Mouse (Mus musculus): ENCODE measurements at regions not wholly inside any gene's neighbourhood (a gene's known extent, or its start where the extent isn't known, plus 50 kb on each side); places are given as distances from the start of the nearest gene placed in this dataset.

GRCm38 (mm10) chr14:105608804-105609203 is 287.8 kb downstream of the Spry2 start:
- H3K4me1 ChIP-seq (ENCODE audit: control insufficient read depth, insufficient read depth, low read length) = no peaks in the 10 kb centered on the region
- no peak overlapping the region for H3K4me2 ChIP-seq (replicated peaks; ENCODE audit: low read depth, low read length)
- H3K36me3 ChIP-seq (ENCODE audit: control insufficient read depth, insufficient read depth, low read length) = no peaks in the 10 kb centered on the region
- WGBS = 83% methylated on average over 4 of the region's 4 CpGs
- no peak for ATAC-seq (ENCODE audit: insufficient number of reproducible peaks, insufficient read depth, low FRiP score, low read depth)
- no peaks in the 10 kb centered on the region for H3K27me3 ChIP-seq (ENCODE audit: control insufficient read depth, insufficient read depth, low read length)
- H3K9me3 ChIP-seq (ENCODE audit: control insufficient read depth, low read depth, low read length) = no peaks in the 10 kb centered on the region
- no peak overlapping the region for H3K4me3 ChIP-seq (ENCODE audit: low read depth, low read length)
- no peak overlapping the region for H3K27ac ChIP-seq (ENCODE audit: low read length)
- H3K9ac ChIP-seq (replicated peaks; ENCODE audit: low read depth, low read length) = no peak overlapping the region

GRCm38 (mm10) chr14:105606551-105606950 is 290.1 kb downstream of the Spry2 start:
- 76% methylated on average over 3 of the region's 3 CpGs for WGBS
- H3K4me2 ChIP-seq (replicated peaks; ENCODE audit: low read depth, low read length) = no peak overlapping the region
- H3K9me3 ChIP-seq (ENCODE audit: control insufficient read depth, low read depth, low read length) = no peaks in the 10 kb centered on the region
- no peaks in the 10 kb centered on the region for H3K27me3 ChIP-seq (ENCODE audit: control insufficient read depth, insufficient read depth, low read length)
- H3K9ac ChIP-seq (replicated peaks; ENCODE audit: low read depth, low read length) = no peak overlapping the region
- H3K4me1 ChIP-seq (ENCODE audit: control insufficient read depth, insufficient read depth, low read length) = no peaks in the 10 kb centered on the region
- no peak for ATAC-seq (ENCODE audit: insufficient number of reproducible peaks, insufficient read depth, low FRiP score, low read depth)
- H3K27ac ChIP-seq (ENCODE audit: low read length) = no peak overlapping the region
- H3K4me3 ChIP-seq (ENCODE audit: low read depth, low read length) = no peak overlapping the region
- no peaks in the 10 kb centered on the region for H3K36me3 ChIP-seq (ENCODE audit: control insufficient read depth, insufficient read depth, low read length)

- Histone ChIP-seq H3K9ac (replicated peaks; ENCODE audit: low read depth, low read length) (no peak overlapping the region), H3K36me3 (ENCODE audit: control insufficient read depth, insufficient read depth, low read length) (no peaks in the 10 kb centered on the region), H3K4me2 (replicated peaks; ENCODE audit: low read depth, low read length) (no peak overlapping the region), H3K27ac (ENCODE audit: low read length) (no peak overlapping the region), H3K4me3 (ENCODE audit: low read depth, low read length) (no peak overlapping the region), H3K4me1 (ENCODE audit: control insufficient read depth, insufficient read depth, low read length) (no peaks in the 10 kb centered on the region), H3K27me3 (ENCODE audit: control insufficient read depth, insufficient read depth, low read length) (no peaks in the 10 kb centered on the region), H3K9me3 (ENCODE audit: control insufficient read depth, low read depth, low read length) (no peaks in the 10 kb centered on the region; the same call in 1 of the 2 replicates)
- WGBS = 86% methylated on average over 6 of the region's 6 CpGs
- ATAC-seq (ENCODE audit: insufficient number of reproducible peaks, insufficient read depth, low FRiP score, low read depth) = no peak
Observed at GRCm38 (mm10) chr14:105604451-105604850, 292.2 kb downstream of the Spry2 start.

GRCm38 (mm10) chr14:105603047-105603461 is 293.6 kb downstream of the Spry2 start:
- H3K4me1 ChIP-seq (ENCODE audit: control insufficient read depth, insufficient read depth, low read length) = no peaks in the 10 kb centered on the region
- H3K36me3 ChIP-seq (ENCODE audit: control insufficient read depth, insufficient read depth, low read length) = no peaks in the 10 kb centered on the region
- H3K9me3 ChIP-seq (ENCODE audit: control insufficient read depth, low read depth, low read length) = no peaks in the 10 kb centered on the region; the same call in 1 of the 2 replicates
- 51% methylated on average over 6 of the region's 6 CpGs for WGBS
- H3K4me2 ChIP-seq (replicated peaks; ENCODE audit: low read depth, low read length) = no peak overlapping the region
- H3K27me3 ChIP-seq (ENCODE audit: control insufficient read depth, insufficient read depth, low read length) = no peaks in the 10 kb centered on the region
- H3K9ac ChIP-seq (replicated peaks; ENCODE audit: low read depth, low read length) = no peak overlapping the region
- H3K27ac ChIP-seq (ENCODE audit: low read length) = no peak overlapping the region
- ATAC-seq (ENCODE audit: insufficient number of reproducible peaks, insufficient read depth, low FRiP score, low read depth) = no peak
- H3K4me3 ChIP-seq (ENCODE audit: low read depth, low read length) = no peak overlapping the region

- Histone ChIP-seq H3K4me1 (ENCODE audit: control insufficient read depth, insufficient read depth, low read length) (no peaks in the 10 kb centered on the region), H3K9me3 (ENCODE audit: control insufficient read depth, low read depth, low read length) (no peaks in the 10 kb centered on the region; the same call in 1 of the 2 replicates), H3K9ac (replicated peaks; ENCODE audit: low read depth, low read length) (no peak overlapping the region), H3K36me3 (ENCODE audit: control insufficient read depth, insufficient read depth, low read length) (no peaks in the 10 kb centered on the region), H3K4me3 (ENCODE audit: low read depth, low read length) (no peak overlapping the region), H3K27me3 (ENCODE audit: control insufficient read depth, insufficient read depth, low read length) (no peaks in the 10 kb centered on the region), H3K4me2 (replicated peaks; ENCODE audit: low read depth, low read length) (no peak overlapping the region), H3K27ac (ENCODE audit: low read length) (no peak overlapping the region)
- ATAC-seq (ENCODE audit: insufficient number of reproducible peaks, insufficient read depth, low FRiP score, low read depth) = no peak
- WGBS = 92% methylated on average over 24 of the region's 24 CpGs
Observed at GRCm38 (mm10) chr14:105599550-105600453, 296.8 kb downstream of the Spry2 start.

DNA sequence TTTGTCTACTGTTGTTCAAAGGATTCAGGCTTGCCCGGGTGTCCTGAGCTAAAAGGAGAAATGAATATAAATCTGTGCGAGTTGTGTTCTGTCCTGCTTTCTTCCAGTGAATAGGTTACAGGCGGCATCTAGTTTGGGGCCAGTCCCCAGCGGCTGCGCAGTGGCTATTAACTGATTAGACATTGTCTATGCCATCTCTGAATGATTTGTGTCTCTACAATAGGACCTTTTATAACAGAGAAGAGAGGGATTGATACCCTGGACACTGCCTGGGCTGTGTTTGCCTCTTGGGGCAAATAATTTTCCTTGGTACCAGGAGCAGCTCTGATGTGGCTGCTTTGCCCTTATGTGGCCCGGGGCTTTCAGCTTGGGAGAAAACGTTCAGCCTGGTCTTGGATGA is 306.9 kb downstream of the Spry2 start:
- Histone ChIP-seq H3K9ac (replicated peaks; ENCODE audit: low read depth, low read length) (no peak overlapping the region), H3K4me2 (replicated peaks; ENCODE audit: low read depth, low read length) (no peak overlapping the region), H3K4me1 (ENCODE audit: control insufficient read depth, insufficient read depth, low read length) (no peaks in the 10 kb centered on the region), H3K9me3 (ENCODE audit: control insufficient read depth, low read depth, low read length) (no peaks in the 10 kb centered on the region), H3K4me3 (ENCODE audit: low read depth, low read length) (no peak overlapping the region), H3K27ac (ENCODE audit: low read length) (no peak overlapping the region), H3K36me3 (ENCODE audit: control insufficient read depth, insufficient read depth, low read length) (no peaks in the 10 kb centered on the region), H3K27me3 (ENCODE audit: control insufficient read depth, insufficient read depth, low read length) (no peaks in the 10 kb centered on the region)
- WGBS = 84% methylated on average over 7 of the region's 7 CpGs
- no peak for ATAC-seq (ENCODE audit: insufficient number of reproducible peaks, insufficient read depth, low FRiP score, low read depth)

- H3K36me3 ChIP-seq (ENCODE audit: control insufficient read depth, insufficient read depth, low read length) = no peaks in the 10 kb centered on the region
- no peaks in the 10 kb centered on the region for H3K27me3 ChIP-seq (ENCODE audit: control insufficient read depth, insufficient read depth, low read length)
- no peak overlapping the region for H3K9ac ChIP-seq (replicated peaks; ENCODE audit: low read depth, low read length)
- no peak overlapping the region for H3K4me3 ChIP-seq (ENCODE audit: low read depth, low read length)
- 85% methylated on average over 20 of the region's 20 CpGs for WGBS
- no peak overlapping the region for H3K27ac ChIP-seq (ENCODE audit: low read length)
- H3K9me3 ChIP-seq (ENCODE audit: control insufficient read depth, low read depth, low read length) = no peaks in the 10 kb centered on the region
- no peak overlapping the region for H3K4me2 ChIP-seq (replicated peaks; ENCODE audit: low read depth, low read length)
- H3K4me1 ChIP-seq (ENCODE audit: control insufficient read depth, insufficient read depth, low read length) = no peaks in the 10 kb centered on the region
- no peak for ATAC-seq (ENCODE audit: insufficient number of reproducible peaks, insufficient read depth, low FRiP score, low read depth)
Observed at GRCm38 (mm10) chr14:105589261-105589660, 307.4 kb downstream of the Spry2 start.

DNA sequence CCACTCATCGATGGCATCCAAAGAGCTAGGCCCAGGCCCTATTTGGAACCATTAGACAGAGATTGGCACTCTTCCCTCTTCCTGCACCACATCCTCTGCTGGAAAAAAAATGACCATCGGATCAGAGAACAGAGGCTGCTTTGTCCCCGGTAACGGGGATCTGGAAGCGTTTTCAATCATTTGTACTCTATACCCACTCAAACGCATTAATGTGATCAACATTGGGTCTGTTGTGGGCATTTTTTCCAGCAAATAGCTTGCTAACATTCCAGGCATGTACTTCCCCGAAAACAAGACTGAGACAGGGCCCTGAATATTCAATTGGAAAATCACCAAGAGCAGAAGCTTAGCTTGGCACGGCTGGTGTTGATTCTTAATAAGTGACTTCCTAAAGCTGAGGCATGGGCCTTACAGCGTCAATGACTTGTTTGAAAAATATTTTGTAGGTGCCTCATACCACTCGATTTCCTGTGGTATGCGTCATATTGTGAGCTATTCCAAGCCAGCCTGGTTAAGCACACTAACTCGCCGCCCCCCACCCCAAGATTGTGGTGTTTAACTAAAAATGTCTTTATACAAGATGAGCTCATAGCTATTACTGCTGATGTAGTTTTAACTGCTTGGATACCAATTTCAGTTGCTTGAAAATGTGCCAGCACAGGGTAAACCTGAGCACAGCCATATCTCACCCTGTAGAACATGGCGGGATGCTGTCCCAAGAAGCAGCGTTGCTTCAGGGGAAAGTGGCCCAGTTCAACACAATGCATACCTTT is 308.0 kb downstream of the Spry2 start:
- 76% methylated on average over 15 of the region's 15 CpGs for WGBS
- Histone ChIP-seq H3K36me3 (ENCODE audit: control insufficient read depth, insufficient read depth, low read length) (no peaks in the 10 kb centered on the region), H3K4me3 (ENCODE audit: low read depth, low read length) (no peak overlapping the region), H3K9me3 (ENCODE audit: control insufficient read depth, low read depth, low read length) (no peaks in the 10 kb centered on the region), H3K9ac (replicated peaks; ENCODE audit: low read depth, low read length) (no peak overlapping the region), H3K4me2 (replicated peaks; ENCODE audit: low read depth, low read length) (no peak overlapping the region), H3K4me1 (ENCODE audit: control insufficient read depth, insufficient read depth, low read length) (no peaks in the 10 kb centered on the region), H3K27me3 (ENCODE audit: control insufficient read depth, insufficient read depth, low read length) (no peaks in the 10 kb centered on the region), H3K27ac (ENCODE audit: low read length) (no peak overlapping the region)
- ATAC-seq (ENCODE audit: insufficient number of reproducible peaks, insufficient read depth, low FRiP score, low read depth) = no peak

All from stomach, embryonic 14.5 days (tissue).